Mouse (Mus musculus): Measurements from ENCODE around the gene Ostn. TPM values are rescaled to one million over a fixed set of nuclear protein-coding genes. Genes with fewer than 3 reads are reported as not detected.

Ostn gene
- total and polyA plus RNA-seq, 2 experiments = not detected

DNA sequence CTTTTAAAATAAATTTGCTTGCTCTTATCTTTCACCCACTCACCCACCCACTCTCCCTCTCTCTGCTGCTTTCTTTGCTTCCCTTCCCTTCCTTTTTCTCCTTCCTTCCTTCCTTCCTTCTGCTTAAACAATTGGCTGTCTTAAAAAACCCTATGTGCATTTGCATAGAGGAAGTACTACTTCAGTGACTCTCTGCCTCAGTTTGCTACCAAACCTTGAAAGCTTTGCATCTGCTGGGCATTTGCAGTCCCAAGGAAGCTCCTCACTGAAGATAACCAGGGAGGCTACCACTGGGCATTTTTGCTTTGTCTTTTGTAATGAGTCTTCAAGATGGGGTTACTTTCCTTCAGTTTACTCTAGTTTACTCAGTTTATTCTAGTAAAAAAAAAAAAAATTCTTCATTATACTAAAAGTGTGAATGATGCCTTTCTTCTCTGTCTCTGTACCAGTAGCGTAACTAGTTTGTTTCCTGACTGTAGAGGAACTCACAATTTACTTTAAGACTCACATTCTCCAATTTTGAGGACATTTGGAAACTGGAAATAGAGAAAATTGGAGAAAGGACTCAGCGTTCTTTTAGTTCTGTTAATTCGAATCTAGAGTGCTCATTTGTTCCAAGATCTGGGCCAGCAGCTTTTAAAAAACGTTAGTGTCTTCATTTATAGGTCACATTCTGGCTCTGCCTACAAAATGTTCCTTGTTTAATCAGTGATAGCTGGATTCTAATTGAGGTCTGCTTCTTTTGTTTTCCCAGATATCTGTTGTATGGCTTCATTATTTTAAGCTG lies 88.2 kb downstream of the Ostn start:
- H3K9ac ChIP-seq (ENCODE audit: low read depth, low read length) = no peak overlapping the region
- WGBS = 66% methylated on average over 4 of the region's 4 CpGs
- H3K27me3 ChIP-seq (ENCODE audit: control insufficient read depth, insufficient read depth, low read length) = no peaks in the 10 kb centered on the region
- peaks cover 21% of the 10 kb centered on the region; the same call in 1 of the 2 replicates for H3K79me2 ChIP-seq (ENCODE audit: control insufficient read depth, insufficient read depth, low read length)
- H3K4me3 ChIP-seq (ENCODE audit: insufficient read depth, low read depth, low read length) = no peak overlapping the region
- H3K36me3 ChIP-seq (ENCODE audit: control insufficient read depth, insufficient read depth, low read length) = no peaks in the 10 kb centered on the region
- TF ChIP-seq POLR2A (IDR thresholded peaks at IDR 0.05; ENCODE audit: extremely low read depth, insufficient read depth, low read length) (no peak), CTCF (IDR thresholded peaks at IDR 0.05; ENCODE audit: low read depth, low read length) (no peak)
- H3K4me1 ChIP-seq (ENCODE audit: control insufficient read depth, insufficient read depth, low read length) = peaks cover 7% of the 10 kb centered on the region; the same call in 1 of the 2 replicates
- DNase-seq (ENCODE audit: extremely low read depth, low read depth, low spot score) = no peak
- no peak overlapping the region for H3K27ac ChIP-seq (replicated peaks; ENCODE audit: insufficient read depth, low read depth, low read length)

- TF ChIP-seq CTCF (IDR thresholded peaks at IDR 0.05; ENCODE audit: low read depth, low read length) (no peak), POLR2A (IDR thresholded peaks at IDR 0.05; ENCODE audit: extremely low read depth, insufficient read depth, low read length) (no peak)
- H3K36me3 ChIP-seq (ENCODE audit: control insufficient read depth, insufficient read depth, low read length) = no peaks in the 10 kb centered on the region
- H3K9ac ChIP-seq (ENCODE audit: low read depth, low read length) = no peak overlapping the region
- H3K27ac ChIP-seq (replicated peaks; ENCODE audit: insufficient read depth, low read depth, low read length) = no peak overlapping the region
- H3K4me1 ChIP-seq (ENCODE audit: control insufficient read depth, insufficient read depth, low read length) = peaks cover 2% of the 10 kb centered on the region; the same call in 1 of the 2 replicates
- DNase-seq (ENCODE audit: extremely low read depth, low read depth, low spot score) = no peak
- 100% methylated on average over 1 of the region's 1 CpGs for WGBS
- H3K79me2 ChIP-seq (ENCODE audit: control insufficient read depth, insufficient read depth, low read length) = peaks cover 19% of the 10 kb centered on the region; the same call in 1 of the 2 replicates
- no peaks in the 10 kb centered on the region for H3K27me3 ChIP-seq (ENCODE audit: control insufficient read depth, insufficient read depth, low read length)
- no peak overlapping the region for H3K4me3 ChIP-seq (ENCODE audit: insufficient read depth, low read depth, low read length)
Measured at GRCm38 (mm10) chr16:27396951-27397350, 89.7 kb downstream of the Ostn start.

GRCm38 (mm10) chr16:27399026-27399718 lies 91.9 kb downstream of the Ostn start:
- no peak for TF ChIP-seq POLR2A (IDR thresholded peaks at IDR 0.05; ENCODE audit: extremely low read depth, insufficient read depth, low read length)
- no peak for TF ChIP-seq CTCF (IDR thresholded peaks at IDR 0.05; ENCODE audit: low read depth, low read length)
- Histone ChIP-seq H3K4me1 (ENCODE audit: control insufficient read depth, insufficient read depth, low read length) (peaks cover 10% of the 10 kb centered on the region; the same call in 1 of the 2 replicates), H3K9ac (ENCODE audit: low read depth, low read length) (no peak overlapping the region), H3K27ac (replicated peaks; ENCODE audit: insufficient read depth, low read depth, low read length) (no peak overlapping the region), H3K4me3 (ENCODE audit: insufficient read depth, low read depth, low read length) (no peak overlapping the region), H3K36me3 (ENCODE audit: control insufficient read depth, insufficient read depth, low read length) (no peaks in the 10 kb centered on the region), H3K27me3 (ENCODE audit: control insufficient read depth, insufficient read depth, low read length) (no peaks in the 10 kb centered on the region), H3K79me2 (ENCODE audit: control insufficient read depth, insufficient read depth, low read length) (peaks cover 15% of the 10 kb centered on the region; the same call in 1 of the 2 replicates)
- WGBS = 87% methylated on average over 3 of the region's 3 CpGs
- DNase-seq (ENCODE audit: extremely low read depth, low read depth, low spot score) = no peak

- H3K36me3 ChIP-seq (ENCODE audit: control insufficient read depth, insufficient read depth, low read length) = no peaks in the 10 kb centered on the region
- H3K79me2 ChIP-seq (ENCODE audit: control insufficient read depth, insufficient read depth, low read length) = peaks cover 15% of the 10 kb centered on the region; the same call in 1 of the 2 replicates
- H3K27me3 ChIP-seq (ENCODE audit: control insufficient read depth, insufficient read depth, low read length) = no peaks in the 10 kb centered on the region
- no peak overlapping the region for H3K4me3 ChIP-seq (ENCODE audit: insufficient read depth, low read depth, low read length)
- TF ChIP-seq CTCF (IDR thresholded peaks at IDR 0.05; ENCODE audit: low read depth, low read length) = no peak
- no peak for DNase-seq (ENCODE audit: extremely low read depth, low read depth, low spot score)
- H3K27ac ChIP-seq (replicated peaks; ENCODE audit: insufficient read depth, low read depth, low read length) = no peak overlapping the region
- 92% methylated on average over 6 of the region's 6 CpGs for WGBS
- peaks cover 10% of the 10 kb centered on the region; the same call in 1 of the 2 replicates for H3K4me1 ChIP-seq (ENCODE audit: control insufficient read depth, insufficient read depth, low read length)
- H3K9ac ChIP-seq (ENCODE audit: low read depth, low read length) = no peak overlapping the region
Measured at GRCm38 (mm10) chr16:27399719-27400253, 92.5 kb downstream of the Ostn start.

Other genes with a start within 250 kb of the Ostn start
- not detected in 2 replicates for gene Uts2b, start 62.8 kb downstream of the Ostn start, total RNA-seq (2014; rRNA removed)
- gene Uts2b, start 62.8 kb downstream of the Ostn start, polyA plus RNA-seq (2012; rRNA removed) = not detected in 2 replicates
- 26.5 and 27.4 TPM in 2 replicates for gene Ccdc50, start 81.4 kb downstream of the Ostn start, total RNA-seq (2014; rRNA removed)
- gene Ccdc50, start 81.4 kb downstream of the Ostn start, polyA plus RNA-seq (2012; rRNA removed) = 11.8 and 14.5 TPM in 2 replicates